Mouse (Mus musculus): ENCODE results near the gene Eif4g3. TPM values are rescaled to one million over a fixed set of nuclear protein-coding genes. Genes with fewer than 3 reads are reported as not detected.

Gene Eif4g3
- polyA plus RNA-seq, 1 experiment from 2014 or later, result 37.0 TPM

DNA sequence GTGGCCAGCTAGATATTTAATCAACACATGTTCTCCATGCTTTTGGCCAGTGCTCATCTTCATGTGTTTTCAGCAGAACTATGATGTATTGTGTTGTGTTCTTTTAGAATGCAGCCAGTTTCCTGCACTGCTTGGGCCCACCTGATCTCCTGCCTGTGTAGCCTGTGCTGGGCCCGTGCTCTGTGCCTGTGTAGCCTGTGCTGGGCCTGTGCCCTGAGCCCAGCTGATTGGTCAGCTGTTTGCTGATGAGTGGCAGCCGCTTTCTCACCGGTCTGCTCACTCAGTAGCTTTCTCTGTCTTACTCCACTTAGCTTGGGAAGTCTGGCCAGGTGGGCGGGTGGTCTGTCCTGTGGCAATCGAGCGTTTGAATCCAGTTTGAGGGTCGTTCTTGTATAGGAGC lies 107.6 kb downstream of the Eif4g3 start:
- H3K9me3 ChIP-seq (ENCODE audit: control insufficient read depth, low read length), result no peaks in the 10 kb centered on the region
- H3K27ac ChIP-seq (ENCODE audit: low read depth), result no peak overlapping the region
- no peaks in the 10 kb centered on the region for H3K4me1 ChIP-seq (replicated peaks; ENCODE audit: control insufficient read depth, insufficient read depth, low read length)
- DNase-seq (ENCODE audit: low spot score) (no peak), ATAC-seq (replicated peaks; ENCODE audit: low FRiP score, low TSS enrichment, low read depth) (no peak)
- H3K4me2 ChIP-seq (ENCODE audit: low read length), result no peak overlapping the region
- H3K36me3 ChIP-seq (ENCODE audit: control insufficient read depth, insufficient read depth, low read length), result peaks cover 83% of the 10 kb centered on the region
- H3K9ac ChIP-seq (ENCODE audit: low read length), result no peak overlapping the region
- no peaks in the 10 kb centered on the region for H3K27me3 ChIP-seq (replicated peaks; ENCODE audit: control insufficient read depth, insufficient read depth, low read length)
- 90% methylated on average over 7 of the region's 7 CpGs for WGBS
- no peak overlapping the region for H3K4me3 ChIP-seq (ENCODE audit: low read depth, low read length)

DNA sequence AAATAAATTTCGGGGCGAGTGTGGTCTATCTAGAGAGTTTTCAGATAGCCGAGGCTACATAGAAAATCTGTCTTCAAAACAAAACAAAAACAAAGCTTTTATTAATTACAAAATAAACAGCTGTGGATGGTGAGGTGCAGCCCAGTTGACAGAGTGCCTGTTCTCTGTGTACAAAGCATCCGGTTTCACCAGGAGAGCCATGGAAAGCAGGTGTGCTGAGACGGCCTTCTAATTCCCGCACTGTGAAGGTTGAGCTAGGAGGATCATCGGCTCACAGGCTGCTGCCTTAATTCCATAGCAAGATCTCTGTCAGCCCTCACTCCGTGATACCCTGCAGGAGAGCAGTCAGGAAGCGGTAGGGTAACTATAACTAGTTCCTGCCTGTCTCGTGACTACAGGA lies 109.0 kb downstream of the Eif4g3 start:
- ATAC-seq (replicated peaks; ENCODE audit: low FRiP score, low TSS enrichment, low read depth), result no peak

DNA sequence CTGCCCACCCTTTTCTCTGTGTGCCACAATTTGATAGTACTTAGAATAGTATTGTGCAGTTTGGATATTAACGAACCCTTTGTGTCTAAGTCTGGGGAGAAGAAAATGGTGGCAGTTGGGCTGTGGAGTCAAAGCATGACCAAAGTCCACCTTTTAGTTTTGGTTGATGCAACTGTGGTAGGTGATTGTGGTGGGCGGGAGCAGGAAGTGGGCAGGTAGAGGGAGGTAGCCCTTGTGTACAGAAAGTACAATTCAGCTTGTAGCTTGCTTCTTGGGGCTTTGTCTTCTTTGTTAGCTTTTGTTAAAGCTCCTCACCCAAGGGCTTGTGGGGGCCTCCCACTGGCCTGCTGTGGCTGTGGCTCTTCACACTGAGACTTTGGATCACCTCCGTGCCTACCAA lies 109.6 kb downstream of the Eif4g3 start:
- Histone ChIP-seq H3K27me3 (replicated peaks; ENCODE audit: control insufficient read depth, insufficient read depth, low read length) (no peaks in the 10 kb centered on the region), H3K4me3 (ENCODE audit: low read depth, low read length) (no peak overlapping the region), H3K9me3 (ENCODE audit: control insufficient read depth, low read length) (no peaks in the 10 kb centered on the region), H3K4me1 (replicated peaks; ENCODE audit: control insufficient read depth, insufficient read depth, low read length) (no peaks in the 10 kb centered on the region), H3K9ac (ENCODE audit: low read length) (no peak overlapping the region), H3K4me2 (ENCODE audit: low read length) (no peak overlapping the region), H3K27ac (ENCODE audit: low read depth) (no peak overlapping the region), H3K36me3 (ENCODE audit: control insufficient read depth, insufficient read depth, low read length) (peaks cover 85% of the 10 kb centered on the region)
- DNase-seq (ENCODE audit: low spot score), result no peak
- ATAC-seq (replicated peaks; ENCODE audit: low FRiP score, low TSS enrichment, low read depth), result no peak
- WGBS, result 86% methylated on average over 3 of the region's 3 CpGs

More for the DNA sequence above, 109.0 kb downstream of the Eif4g3 start:
- no peaks in the 10 kb centered on the region for H3K27me3 ChIP-seq (replicated peaks; ENCODE audit: control insufficient read depth, insufficient read depth, low read length)
- H3K4me3 ChIP-seq (ENCODE audit: low read depth, low read length), result no peak overlapping the region
- H3K4me2 ChIP-seq (ENCODE audit: low read length), result no peak overlapping the region
- no peak for DNase-seq (ENCODE audit: low spot score)
- no peaks in the 10 kb centered on the region for H3K9me3 ChIP-seq (ENCODE audit: control insufficient read depth, low read length)
- H3K9ac ChIP-seq (ENCODE audit: low read length), result no peak overlapping the region
- no peak overlapping the region for H3K27ac ChIP-seq (ENCODE audit: low read depth)
- no peaks in the 10 kb centered on the region for H3K4me1 ChIP-seq (replicated peaks; ENCODE audit: control insufficient read depth, insufficient read depth, low read length)
- WGBS, result 75% methylated on average over 10 of the region's 10 CpGs
- peaks cover 88% of the 10 kb centered on the region for H3K36me3 ChIP-seq (ENCODE audit: control insufficient read depth, insufficient read depth, low read length)

DNA sequence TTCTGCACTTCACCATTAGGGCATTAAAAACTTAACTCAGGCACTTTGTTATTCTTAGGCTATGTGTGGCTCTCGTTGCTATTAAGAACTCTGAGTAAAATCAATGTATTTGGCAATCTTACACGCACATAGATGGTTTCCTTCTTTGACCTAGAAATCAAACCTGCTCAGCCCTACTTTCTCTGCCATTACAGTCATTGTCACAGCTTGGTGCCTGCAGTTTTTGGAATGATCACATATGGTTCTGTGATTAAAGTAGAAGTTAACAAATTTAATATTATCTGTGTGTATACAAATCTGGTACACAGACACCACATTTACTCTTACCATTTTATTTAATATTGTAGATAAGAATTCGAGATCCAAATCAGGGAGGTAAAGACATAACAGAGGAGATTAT lies 112.1 kb downstream of the Eif4g3 start:
- Histone ChIP-seq H3K4me3 (ENCODE audit: low read depth, low read length) (no peak overlapping the region), H3K36me3 (ENCODE audit: control insufficient read depth, insufficient read depth, low read length) (peaks cover 90% of the 10 kb centered on the region), H3K9me3 (ENCODE audit: control insufficient read depth, low read length) (no peaks in the 10 kb centered on the region), H3K27ac (ENCODE audit: low read depth) (no peak overlapping the region), H3K4me1 (replicated peaks; ENCODE audit: control insufficient read depth, insufficient read depth, low read length) (no peaks in the 10 kb centered on the region), H3K4me2 (ENCODE audit: low read length) (no peak overlapping the region), H3K9ac (ENCODE audit: low read length) (no peak overlapping the region), H3K27me3 (replicated peaks; ENCODE audit: control insufficient read depth, insufficient read depth, low read length) (no peaks in the 10 kb centered on the region)
- ATAC-seq (replicated peaks; ENCODE audit: low FRiP score, low TSS enrichment, low read depth) (no peak), DNase-seq (ENCODE audit: low spot score) (no peak)
- 92% methylated on average over 3 of the region's 3 CpGs for WGBS

DNA sequence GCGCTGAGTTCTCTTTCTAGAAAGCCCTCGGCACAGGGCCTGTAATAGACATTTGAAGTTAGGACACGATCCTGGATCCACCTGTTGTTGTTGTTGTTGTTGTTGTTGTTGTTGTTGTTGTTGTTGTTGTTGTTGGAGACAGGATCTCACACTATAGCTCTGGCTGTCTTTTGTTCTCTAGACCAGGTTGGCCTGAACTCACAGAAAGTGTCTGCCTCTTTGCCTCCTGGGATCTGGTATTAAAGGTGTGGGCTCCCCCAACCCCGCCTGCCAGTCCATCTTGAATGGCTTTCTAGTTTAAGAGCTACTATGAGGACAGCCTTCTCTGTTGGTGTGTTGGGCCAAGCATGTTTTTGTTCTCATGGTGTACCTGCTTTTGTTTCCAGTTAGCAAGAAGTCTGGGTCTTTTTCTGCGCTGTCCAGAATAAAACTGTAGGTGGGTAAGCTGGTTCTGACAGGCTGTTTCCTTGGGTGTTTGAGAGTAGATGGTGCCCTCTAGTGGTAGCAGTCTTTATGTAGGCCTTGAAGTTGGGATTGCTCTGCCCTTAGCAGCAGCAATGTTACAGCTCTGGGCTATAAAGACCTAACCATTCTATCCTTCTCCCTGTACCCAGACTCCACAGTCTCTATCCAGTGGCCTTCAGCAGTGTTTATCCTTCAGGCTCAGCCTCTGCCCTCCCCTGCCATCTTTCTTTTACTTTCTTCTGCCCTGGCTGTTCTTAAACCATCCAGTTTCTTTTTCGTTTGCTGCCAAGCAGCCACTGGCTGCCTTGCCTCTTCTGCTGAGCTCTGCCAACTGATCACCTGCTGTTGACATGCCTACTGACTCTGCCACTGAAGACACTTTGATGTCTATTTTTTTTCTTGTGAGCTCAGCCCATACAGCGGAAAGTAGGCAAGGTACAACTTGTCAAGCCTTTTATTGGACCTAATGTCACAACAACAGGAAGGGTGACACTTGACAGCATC lies 114.9 kb downstream of the Eif4g3 start:
- Histone ChIP-seq H3K4me1 (replicated peaks; ENCODE audit: control insufficient read depth, insufficient read depth, low read length) (no peaks in the 10 kb centered on the region), H3K9ac (ENCODE audit: low read length) (no peak overlapping the region), H3K27ac (ENCODE audit: low read depth) (no peak overlapping the region), H3K4me2 (ENCODE audit: low read length) (no peak overlapping the region), H3K4me3 (ENCODE audit: low read depth, low read length) (no peak overlapping the region), H3K27me3 (replicated peaks; ENCODE audit: control insufficient read depth, insufficient read depth, low read length) (no peaks in the 10 kb centered on the region), H3K9me3 (ENCODE audit: control insufficient read depth, low read length) (no peaks in the 10 kb centered on the region), H3K36me3 (ENCODE audit: control insufficient read depth, insufficient read depth, low read length) (peaks cover 74% of the 10 kb centered on the region)
- 81% methylated on average over 7 of the region's 7 CpGs for WGBS
- DNase-seq (ENCODE audit: low spot score) (peak; percentile 63), ATAC-seq (replicated peaks; ENCODE audit: low FRiP score, low TSS enrichment, low read depth) (peak; percentile 60)

DNA sequence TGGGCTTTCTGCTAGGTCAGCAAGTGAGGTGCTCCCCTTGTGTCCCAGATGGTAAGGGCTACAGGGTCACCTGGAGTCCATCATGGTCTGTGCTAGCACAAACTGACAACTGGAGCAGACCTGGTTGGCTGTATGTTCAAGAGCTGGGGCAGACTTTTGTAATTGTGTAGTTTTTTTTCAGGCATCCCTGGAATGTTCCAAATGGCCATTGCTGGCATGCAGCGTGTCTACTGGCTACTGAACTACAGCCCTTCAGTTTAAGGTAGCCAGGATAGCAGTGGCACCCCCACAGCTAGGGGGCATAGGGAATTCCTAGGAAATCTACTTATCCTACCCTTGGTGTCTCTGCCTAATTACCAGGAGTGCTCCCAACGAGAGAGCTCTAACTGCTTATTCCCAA lies 115.7 kb downstream of the Eif4g3 start:
- H3K27ac ChIP-seq (ENCODE audit: low read depth), result no peak overlapping the region
- H3K4me2 ChIP-seq (ENCODE audit: low read length), result no peak overlapping the region
- no peak overlapping the region for H3K4me3 ChIP-seq (ENCODE audit: low read depth, low read length)
- H3K27me3 ChIP-seq (replicated peaks; ENCODE audit: control insufficient read depth, insufficient read depth, low read length), result no peaks in the 10 kb centered on the region
- peaks cover 66% of the 10 kb centered on the region for H3K36me3 ChIP-seq (ENCODE audit: control insufficient read depth, insufficient read depth, low read length)
- DNase-seq (ENCODE audit: low spot score) (no peak), ATAC-seq (replicated peaks; ENCODE audit: low FRiP score, low TSS enrichment, low read depth) (no peak)
- 71% methylated on average over 2 of the region's 2 CpGs for WGBS
- no peak overlapping the region for H3K9ac ChIP-seq (ENCODE audit: low read length)
- H3K4me1 ChIP-seq (replicated peaks; ENCODE audit: control insufficient read depth, insufficient read depth, low read length), result no peaks in the 10 kb centered on the region
- no peaks in the 10 kb centered on the region for H3K9me3 ChIP-seq (ENCODE audit: control insufficient read depth, low read length)

DNA sequence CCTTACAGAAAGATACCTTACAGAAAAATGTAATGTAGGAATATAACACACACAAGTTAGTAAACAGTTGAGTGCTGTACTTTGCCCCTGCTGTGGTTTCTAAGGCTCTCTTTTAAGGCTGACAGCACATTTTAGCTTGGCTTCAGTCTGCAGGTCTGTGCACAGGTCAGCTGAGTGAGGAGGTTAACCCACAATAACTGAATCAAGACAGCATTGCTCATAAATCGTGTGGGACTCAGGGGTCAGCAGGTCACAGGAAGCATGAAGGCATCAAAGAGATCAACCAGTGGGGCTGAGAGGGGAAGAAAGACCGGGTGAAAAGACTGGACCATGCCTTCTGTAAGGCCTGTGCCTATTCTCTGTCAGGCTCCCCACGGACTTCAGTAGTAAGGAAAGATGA lies 116.5 kb downstream of the Eif4g3 start:
- H3K36me3 ChIP-seq (ENCODE audit: control insufficient read depth, insufficient read depth, low read length), result peaks cover 65% of the 10 kb centered on the region
- H3K4me3 ChIP-seq (ENCODE audit: low read depth, low read length), result no peak overlapping the region
- H3K27ac ChIP-seq (ENCODE audit: low read depth), result no peak overlapping the region
- DNase-seq (ENCODE audit: low spot score) (no peak), ATAC-seq (replicated peaks; ENCODE audit: low FRiP score, low TSS enrichment, low read depth) (no peak)
- no peaks in the 10 kb centered on the region for H3K4me1 ChIP-seq (replicated peaks; ENCODE audit: control insufficient read depth, insufficient read depth, low read length)
- H3K27me3 ChIP-seq (replicated peaks; ENCODE audit: control insufficient read depth, insufficient read depth, low read length), result no peaks in the 10 kb centered on the region
- H3K9ac ChIP-seq (ENCODE audit: low read length), result no peak overlapping the region
- H3K9me3 ChIP-seq (ENCODE audit: control insufficient read depth, low read length), result no peaks in the 10 kb centered on the region
- H3K4me2 ChIP-seq (ENCODE audit: low read length), result no peak overlapping the region
- WGBS, result 51% methylated on average over 3 of the region's 3 CpGs

DNA sequence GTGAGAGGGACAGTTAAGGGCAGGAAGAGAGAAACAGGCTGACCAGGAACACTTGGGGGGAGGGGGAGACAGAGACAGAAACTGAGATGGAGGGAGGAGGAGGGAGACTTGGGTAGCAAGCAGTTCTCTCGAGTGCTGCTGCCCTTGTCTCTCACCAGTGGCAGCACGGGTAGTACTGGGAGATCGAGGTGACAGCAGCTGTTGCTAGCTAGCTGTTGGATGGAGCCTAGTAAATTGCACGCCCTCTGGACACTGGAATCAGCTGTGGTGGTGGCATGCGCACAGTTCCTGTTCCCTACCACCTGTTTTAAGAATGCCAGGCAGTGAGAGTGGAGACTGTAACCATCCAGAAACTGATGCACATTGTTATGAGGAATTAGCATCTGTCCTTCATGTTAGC lies 119.0 kb downstream of the Eif4g3 start:
- Histone ChIP-seq H3K9ac (ENCODE audit: low read length) (no peak overlapping the region), H3K27me3 (replicated peaks; ENCODE audit: control insufficient read depth, insufficient read depth, low read length) (no peaks in the 10 kb centered on the region), H3K27ac (ENCODE audit: low read depth) (no peak overlapping the region), H3K4me2 (ENCODE audit: low read length) (no peak overlapping the region), H3K4me3 (ENCODE audit: low read depth, low read length) (no peak overlapping the region), H3K4me1 (replicated peaks; ENCODE audit: control insufficient read depth, insufficient read depth, low read length) (no peaks in the 10 kb centered on the region), H3K9me3 (ENCODE audit: control insufficient read depth, low read length) (no peaks in the 10 kb centered on the region), H3K36me3 (ENCODE audit: control insufficient read depth, insufficient read depth, low read length) (peaks cover 55% of the 10 kb centered on the region)
- no peak for ATAC-seq (replicated peaks; ENCODE audit: low FRiP score, low TSS enrichment, low read depth)
- WGBS, result 75% methylated on average over 5 of the region's 5 CpGs
- DNase-seq (ENCODE audit: low spot score), result no peak

DNA sequence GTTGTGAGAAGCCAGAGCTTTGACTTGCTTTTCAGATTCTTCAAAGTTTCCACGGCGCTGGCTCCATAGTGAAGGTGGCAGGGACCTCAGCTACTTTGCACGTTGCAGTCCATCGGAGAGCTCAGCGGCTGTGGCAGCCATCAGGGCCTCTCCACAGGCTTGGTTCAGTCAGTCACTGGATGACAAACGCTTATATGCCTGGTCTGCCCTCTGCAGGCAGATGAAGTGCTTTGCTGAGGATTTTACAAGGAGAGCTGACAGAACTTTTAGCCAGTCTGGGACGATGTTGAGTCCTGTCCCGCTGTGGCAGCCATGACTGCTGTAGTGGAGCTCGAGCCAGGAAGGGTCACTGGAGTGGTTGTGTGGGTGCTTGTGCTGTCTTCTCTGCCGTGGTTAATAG lies 126.9 kb downstream of the Eif4g3 start:
- Histone ChIP-seq H3K9me3 (ENCODE audit: control insufficient read depth, low read length) (no peaks in the 10 kb centered on the region), H3K36me3 (ENCODE audit: control insufficient read depth, insufficient read depth, low read length) (peaks cover 43% of the 10 kb centered on the region), H3K27me3 (replicated peaks; ENCODE audit: control insufficient read depth, insufficient read depth, low read length) (no peaks in the 10 kb centered on the region), H3K4me1 (replicated peaks; ENCODE audit: control insufficient read depth, insufficient read depth, low read length) (peaks cover 11% of the 10 kb centered on the region), H3K4me2 (ENCODE audit: low read length) (no peak overlapping the region), H3K4me3 (ENCODE audit: low read depth, low read length) (no peak overlapping the region), H3K9ac (ENCODE audit: low read length) (no peak overlapping the region), H3K27ac (ENCODE audit: low read depth) (no peak overlapping the region)
- no peak for DNase-seq (ENCODE audit: low spot score)
- 62% methylated on average over 10 of the region's 10 CpGs for WGBS
- ATAC-seq (replicated peaks; ENCODE audit: low FRiP score, low TSS enrichment, low read depth), result no peak
